Mouse (Mus musculus): ENCODE measurements around the gene Psma1. TPM values are rescaled to one million over a fixed set of nuclear protein-coding genes. Genes with fewer than 3 reads are reported as not detected.
A peak's percentile ranks its signal among the peaks of the same experiment; 100 is the strongest.

The Psma1 gene
- polyA plus RNA-seq, 1 experiment from 2014 or later, result 505 TPM

- no peak overlapping the region for H3K4me3 ChIP-seq (ENCODE audit: low read depth, low read length)
- no peak overlapping the region for H3K27ac ChIP-seq (replicated peaks; ENCODE audit: low read depth, low read length)
- H3K9me3 ChIP-seq (replicated peaks; ENCODE audit: control insufficient read depth, low read length), result no peaks in the 10 kb centered on the region
- ATAC-seq (replicated peaks; ENCODE audit: insufficient number of reproducible peaks, low FRiP score, low TSS enrichment, low read depth) (no peak), DNase-seq (ENCODE audit: low spot score) (no peak)
- no peaks in the 10 kb centered on the region for H3K27me3 ChIP-seq (ENCODE audit: control insufficient read depth, insufficient read depth, low read length)
- no peaks in the 10 kb centered on the region for H3K36me3 ChIP-seq (replicated peaks; ENCODE audit: control insufficient read depth, insufficient read depth, low read depth, low read length)
- 35% methylated on average over 15 of the region's 15 CpGs for WGBS
- H3K4me2 ChIP-seq (ENCODE audit: low read depth, low read length), result no peak overlapping the region
- H3K9ac ChIP-seq (replicated peaks; ENCODE audit: low read length), result no peak overlapping the region
- H3K4me1 ChIP-seq (ENCODE audit: control insufficient read depth, insufficient read depth, low read length), result no peaks in the 10 kb centered on the region
These were observed 15.8 kb upstream of the Psma1 start for GRCm38 (mm10) chr7:114291461-114292335.

- no peak overlapping the region for H3K4me3 ChIP-seq (ENCODE audit: low read depth, low read length)
- no peak overlapping the region for H3K27ac ChIP-seq (replicated peaks; ENCODE audit: low read depth, low read length)
- H3K4me1 ChIP-seq (ENCODE audit: control insufficient read depth, insufficient read depth, low read length), result no peaks in the 10 kb centered on the region
- no peak overlapping the region for H3K4me2 ChIP-seq (ENCODE audit: low read depth, low read length)
- 47% methylated on average over 5 of the region's 5 CpGs for WGBS
- ATAC-seq (replicated peaks; ENCODE audit: insufficient number of reproducible peaks, low FRiP score, low TSS enrichment, low read depth) (no peak), DNase-seq (ENCODE audit: low spot score) (no peak)
- H3K27me3 ChIP-seq (ENCODE audit: control insufficient read depth, insufficient read depth, low read length), result no peaks in the 10 kb centered on the region
- no peak overlapping the region for H3K9ac ChIP-seq (replicated peaks; ENCODE audit: low read length)
- no peaks in the 10 kb centered on the region for H3K36me3 ChIP-seq (replicated peaks; ENCODE audit: control insufficient read depth, insufficient read depth, low read depth, low read length)
- no peaks in the 10 kb centered on the region for H3K9me3 ChIP-seq (replicated peaks; ENCODE audit: control insufficient read depth, low read length)
These were observed 14.2 kb upstream of the Psma1 start for GRCm38 (mm10) chr7:114290078-114290506.

DNA sequence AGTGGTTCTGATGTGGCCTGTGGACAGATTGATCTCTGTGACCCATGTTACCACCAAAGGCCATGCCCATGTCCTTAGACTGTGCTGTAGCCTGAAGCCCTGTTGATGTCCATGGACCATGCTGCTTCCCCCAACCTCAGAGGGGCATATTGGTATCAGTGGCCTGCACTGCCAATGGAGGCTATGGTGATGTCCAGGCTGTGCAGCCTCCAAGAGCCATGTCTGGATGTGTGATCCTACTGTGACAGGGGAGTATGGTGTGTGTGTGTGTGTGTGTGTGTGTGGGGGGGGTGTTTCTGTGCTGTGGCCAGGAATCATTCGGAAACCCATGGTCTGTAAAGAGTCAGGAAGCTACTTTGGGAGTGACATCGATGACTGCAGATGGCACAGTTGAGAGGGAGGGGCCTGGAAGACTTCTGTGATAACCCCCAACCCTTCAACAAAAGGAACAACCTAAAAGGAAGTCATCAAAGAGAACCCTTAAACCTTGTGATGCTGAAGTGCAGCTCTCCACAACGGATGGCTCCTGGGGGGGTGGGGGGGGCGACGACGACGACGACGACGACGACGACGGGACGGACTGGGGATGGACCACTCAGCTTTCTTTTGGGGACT lies 8.5 kb upstream of the Psma1 start:
- no peak for DNase-seq (ENCODE audit: low spot score)
- H3K27me3 ChIP-seq (ENCODE audit: control insufficient read depth, insufficient read depth, low read length), result no peaks in the 10 kb centered on the region
- no peaks in the 10 kb centered on the region for H3K9me3 ChIP-seq (replicated peaks; ENCODE audit: control insufficient read depth, low read length)
- H3K9ac ChIP-seq (replicated peaks; ENCODE audit: low read length), result no peak overlapping the region
- H3K27ac ChIP-seq (replicated peaks; ENCODE audit: low read depth, low read length), result no peak overlapping the region
- 91% methylated on average over 14 of the region's 14 CpGs for WGBS
- H3K4me1 ChIP-seq (ENCODE audit: control insufficient read depth, insufficient read depth, low read length), result no peaks in the 10 kb centered on the region
- no peak overlapping the region for H3K4me3 ChIP-seq (ENCODE audit: low read depth, low read length)
- ATAC-seq (replicated peaks; ENCODE audit: insufficient number of reproducible peaks, low FRiP score, low TSS enrichment, low read depth), result no peak
- no peaks in the 10 kb centered on the region for H3K36me3 ChIP-seq (replicated peaks; ENCODE audit: control insufficient read depth, insufficient read depth, low read depth, low read length)
- no peak overlapping the region for H3K4me2 ChIP-seq (ENCODE audit: low read depth, low read length)

- Histone ChIP-seq H3K4me3 (ENCODE audit: low read depth, low read length) (no peak overlapping the region), H3K27me3 (ENCODE audit: control insufficient read depth, insufficient read depth, low read length) (no peaks in the 10 kb centered on the region), H3K4me2 (ENCODE audit: low read depth, low read length) (no peak overlapping the region), H3K9ac (replicated peaks; ENCODE audit: low read length) (no peak overlapping the region), H3K9me3 (replicated peaks; ENCODE audit: control insufficient read depth, low read length) (no peaks in the 10 kb centered on the region), H3K36me3 (replicated peaks; ENCODE audit: control insufficient read depth, insufficient read depth, low read depth, low read length) (no peaks in the 10 kb centered on the region), H3K4me1 (ENCODE audit: control insufficient read depth, insufficient read depth, low read length) (no peaks in the 10 kb centered on the region), H3K27ac (replicated peaks; ENCODE audit: low read depth, low read length) (no peak overlapping the region)
- DNase-seq (ENCODE audit: low spot score), result no peak
- no peak for ATAC-seq (replicated peaks; ENCODE audit: insufficient number of reproducible peaks, low FRiP score, low TSS enrichment, low read depth)
- WGBS, result 80% methylated on average over 9 of the region's 9 CpGs
These were observed 7.1 kb upstream of the Psma1 start for GRCm38 (mm10) chr7:114283006-114283405.

DNA sequence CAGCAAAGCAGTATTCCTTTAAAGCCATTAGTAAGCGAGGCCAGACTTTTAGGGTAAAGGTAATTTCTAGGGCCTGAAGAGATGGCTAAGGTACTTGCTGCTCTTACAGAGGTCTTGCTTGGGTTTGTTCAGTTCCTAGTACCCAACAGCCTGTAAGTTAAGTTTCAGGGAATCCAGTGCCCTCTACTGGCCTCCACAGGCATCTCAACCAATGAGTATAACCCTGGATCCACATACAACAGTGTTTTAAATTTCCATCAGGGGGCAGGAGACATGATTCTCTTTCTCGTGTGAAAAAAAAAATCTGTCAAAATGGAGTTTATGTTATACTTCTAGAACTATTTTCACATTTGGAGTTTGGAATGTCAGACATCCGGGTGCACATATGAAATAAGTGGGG lies 5.8 kb upstream of the Psma1 start:
- DNase-seq (ENCODE audit: low spot score), result peak; percentile 67
- H3K27ac ChIP-seq (replicated peaks; ENCODE audit: low read depth, low read length), result no peak overlapping the region
- WGBS, result 49% methylated on average over 3 of the region's 3 CpGs

GRCm38 (mm10) chr7:114275372-114276004 lies 430 bp downstream of the Psma1 start:
- Histone ChIP-seq H3K9ac (replicated peaks; ENCODE audit: low read length) (peak overlapping the region; percentile 89), H3K36me3 (replicated peaks; ENCODE audit: control insufficient read depth, insufficient read depth, low read depth, low read length) (peaks cover 5% of the 10 kb centered on the region; the same call in 1 of the 2 replicates), H3K4me1 (ENCODE audit: control insufficient read depth, insufficient read depth, low read length) (no peaks in the 10 kb centered on the region), H3K27me3 (ENCODE audit: control insufficient read depth, insufficient read depth, low read length) (no peaks in the 10 kb centered on the region), H3K9me3 (replicated peaks; ENCODE audit: control insufficient read depth, low read length) (no peaks in the 10 kb centered on the region), H3K27ac (replicated peaks; ENCODE audit: low read depth, low read length) (no peak overlapping the region), H3K4me2 (ENCODE audit: low read depth, low read length) (peak overlapping the region; percentile 54), H3K4me3 (ENCODE audit: low read depth, low read length) (peak overlapping the region; percentile 89)
- ATAC-seq (replicated peaks; ENCODE audit: insufficient number of reproducible peaks, low FRiP score, low TSS enrichment, low read depth) (peak; percentile 92; the same call in 1 of the 2 replicates), DNase-seq (ENCODE audit: low spot score) (no peak)
- 1% methylated on average over 24 of the region's 24 CpGs for WGBS

More for the DNA sequence above, 5.8 kb upstream of the Psma1 start:
- no peak overlapping the region for H3K4me2 ChIP-seq (ENCODE audit: low read depth, low read length)
- no peaks in the 10 kb centered on the region for H3K4me1 ChIP-seq (ENCODE audit: control insufficient read depth, insufficient read depth, low read length)
- H3K27me3 ChIP-seq (ENCODE audit: control insufficient read depth, insufficient read depth, low read length), result no peaks in the 10 kb centered on the region
- H3K9ac ChIP-seq (replicated peaks; ENCODE audit: low read length), result no peak overlapping the region
- H3K9me3 ChIP-seq (replicated peaks; ENCODE audit: control insufficient read depth, low read length), result no peaks in the 10 kb centered on the region
- H3K4me3 ChIP-seq (ENCODE audit: low read depth, low read length), result no peak overlapping the region
- no peak for ATAC-seq (replicated peaks; ENCODE audit: insufficient number of reproducible peaks, low FRiP score, low TSS enrichment, low read depth)
- H3K36me3 ChIP-seq (replicated peaks; ENCODE audit: control insufficient read depth, insufficient read depth, low read depth, low read length), result no peaks in the 10 kb centered on the region

DNA sequence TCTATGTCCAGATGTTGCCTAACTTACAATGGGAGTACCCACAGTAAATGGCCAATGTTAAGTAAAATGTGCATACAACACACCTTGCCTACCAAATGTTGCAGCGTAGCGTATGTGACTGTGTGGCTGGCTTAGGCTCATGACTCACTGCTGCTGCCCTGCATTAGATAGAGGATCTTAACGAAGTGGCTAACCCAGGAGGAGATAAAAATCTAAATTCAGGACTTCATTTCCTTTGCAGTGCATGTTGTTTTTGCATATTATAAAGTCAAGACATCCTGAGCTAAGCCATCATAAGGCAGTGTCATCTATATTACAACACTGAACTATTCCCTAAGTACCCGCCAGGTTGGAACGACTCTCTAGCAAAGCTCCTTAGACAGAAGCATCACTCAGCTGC lies 7.5 kb downstream of the Psma1 start:
- H3K27me3 ChIP-seq (ENCODE audit: control insufficient read depth, insufficient read depth, low read length), result no peaks in the 10 kb centered on the region
- no peaks in the 10 kb centered on the region for H3K9me3 ChIP-seq (replicated peaks; ENCODE audit: control insufficient read depth, low read length)
- no peak for DNase-seq (ENCODE audit: low spot score)
- H3K9ac ChIP-seq (replicated peaks; ENCODE audit: low read length), result no peak overlapping the region
- no peak for ATAC-seq (replicated peaks; ENCODE audit: insufficient number of reproducible peaks, low FRiP score, low TSS enrichment, low read depth)
- H3K4me1 ChIP-seq (ENCODE audit: control insufficient read depth, insufficient read depth, low read length), result no peaks in the 10 kb centered on the region
- H3K36me3 ChIP-seq (replicated peaks; ENCODE audit: control insufficient read depth, insufficient read depth, low read depth, low read length), result peaks cover 21% of the 10 kb centered on the region
- H3K4me2 ChIP-seq (ENCODE audit: low read depth, low read length), result no peak overlapping the region
- no peak overlapping the region for H3K27ac ChIP-seq (replicated peaks; ENCODE audit: low read depth, low read length)
- H3K4me3 ChIP-seq (ENCODE audit: low read depth, low read length), result no peak overlapping the region
- 98% methylated on average over 5 of the region's 5 CpGs for WGBS
